Mouse (Mus musculus): ENCODE results near the gene Ppp1r14d.

Ppp1r14d gene

DNA sequence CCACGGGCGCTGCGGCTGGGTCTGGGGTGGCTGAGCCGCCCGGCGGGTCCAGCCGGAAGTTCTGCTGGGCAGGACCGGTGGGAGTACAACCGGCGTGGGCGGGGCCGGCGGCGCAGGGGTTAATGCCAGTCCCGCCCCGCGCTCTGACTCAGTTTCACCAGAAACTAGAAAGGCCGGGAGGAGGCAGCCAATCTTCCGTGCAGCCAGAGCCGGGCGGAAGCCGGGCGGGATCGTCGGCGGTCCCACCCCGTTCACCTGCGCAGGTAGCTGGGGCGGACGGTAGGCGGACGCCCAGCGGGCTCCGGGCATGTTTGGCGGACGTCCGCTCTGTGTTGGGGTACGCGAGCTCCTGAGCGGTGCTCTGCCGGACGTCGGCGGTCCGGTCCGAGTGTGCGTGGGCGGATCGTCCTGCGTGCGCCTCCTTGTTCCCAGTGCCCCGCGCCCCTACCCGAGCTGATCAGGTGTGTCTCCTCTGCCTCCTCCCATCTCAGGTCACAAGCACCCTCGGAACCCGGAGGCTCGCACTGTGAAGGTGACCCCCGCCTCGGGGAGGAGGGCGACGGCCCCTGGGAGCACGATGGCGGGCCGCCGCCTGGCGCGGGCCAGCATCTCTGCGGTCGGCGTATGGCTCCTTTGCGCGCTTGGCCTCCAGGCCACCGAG is 7.6 kb upstream of the Ppp1r14d start, which contains the start of gene Spint1:
Gene Spint1 (plus strand): TSS at position 153 of the 661 bp plus-strand sequence.
- in situ Hi-C loops (cut with MboI, MseI), result loop anchor here (10.0 kb wide), 1 partner anchor 983 kb away; the partner anchor contains the start of gene Fsip1

DNA sequence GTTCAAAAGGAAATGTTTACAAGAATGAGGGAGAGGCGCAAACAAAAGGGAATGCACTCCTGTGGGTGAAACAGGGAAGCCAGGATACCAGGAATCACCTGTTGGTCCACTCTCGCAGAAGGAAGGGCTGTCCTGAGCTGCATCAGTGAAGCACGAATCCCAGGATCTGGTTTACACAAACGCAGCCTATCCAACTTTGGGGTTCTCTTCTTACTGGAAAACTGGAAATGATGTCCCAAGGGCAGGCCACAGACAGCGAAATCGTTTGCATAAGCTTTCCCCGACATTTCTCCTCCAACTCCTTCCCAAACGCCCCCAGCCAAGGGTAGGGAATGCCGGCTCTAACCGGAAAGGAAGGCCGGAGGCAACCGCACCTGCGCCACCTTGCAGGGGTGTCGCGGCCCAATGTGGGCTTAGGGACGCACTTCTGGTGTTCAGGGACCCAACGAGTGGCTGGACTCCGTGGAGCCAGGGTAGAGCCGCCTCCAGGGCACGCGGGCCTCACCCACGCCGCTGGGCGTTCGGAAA is 7.0 kb upstream of the Ppp1r14d start:
- in situ Hi-C loops (cut with MboI, MseI), result loop anchor here (10.0 kb wide), 1 partner anchor 982 kb away; the partner anchor contains the start of gene Fsip1

DNA sequence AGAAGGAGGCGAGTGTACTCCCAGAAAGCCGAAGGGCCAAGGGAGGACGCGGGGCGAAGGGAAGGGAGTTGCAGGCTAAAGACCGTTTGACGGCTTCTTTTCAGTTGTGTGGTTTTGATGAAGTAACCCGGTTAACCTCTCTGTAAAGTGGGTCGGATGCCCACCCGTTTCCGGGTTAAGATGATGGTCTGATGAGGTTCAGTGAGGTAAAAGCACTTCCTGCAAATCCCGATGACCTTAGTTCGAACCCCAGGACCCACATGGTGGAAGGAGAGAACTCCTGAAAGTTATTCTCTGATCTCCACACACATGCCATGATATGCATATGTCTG is 20.6 kb downstream of the Ppp1r14d start:
- in situ Hi-C loops (cut with MboI, MseI), result loop anchor here (10.0 kb wide), 1 partner anchor 1214 kb away; no protein-coding TSS in a partner anchor

DNA sequence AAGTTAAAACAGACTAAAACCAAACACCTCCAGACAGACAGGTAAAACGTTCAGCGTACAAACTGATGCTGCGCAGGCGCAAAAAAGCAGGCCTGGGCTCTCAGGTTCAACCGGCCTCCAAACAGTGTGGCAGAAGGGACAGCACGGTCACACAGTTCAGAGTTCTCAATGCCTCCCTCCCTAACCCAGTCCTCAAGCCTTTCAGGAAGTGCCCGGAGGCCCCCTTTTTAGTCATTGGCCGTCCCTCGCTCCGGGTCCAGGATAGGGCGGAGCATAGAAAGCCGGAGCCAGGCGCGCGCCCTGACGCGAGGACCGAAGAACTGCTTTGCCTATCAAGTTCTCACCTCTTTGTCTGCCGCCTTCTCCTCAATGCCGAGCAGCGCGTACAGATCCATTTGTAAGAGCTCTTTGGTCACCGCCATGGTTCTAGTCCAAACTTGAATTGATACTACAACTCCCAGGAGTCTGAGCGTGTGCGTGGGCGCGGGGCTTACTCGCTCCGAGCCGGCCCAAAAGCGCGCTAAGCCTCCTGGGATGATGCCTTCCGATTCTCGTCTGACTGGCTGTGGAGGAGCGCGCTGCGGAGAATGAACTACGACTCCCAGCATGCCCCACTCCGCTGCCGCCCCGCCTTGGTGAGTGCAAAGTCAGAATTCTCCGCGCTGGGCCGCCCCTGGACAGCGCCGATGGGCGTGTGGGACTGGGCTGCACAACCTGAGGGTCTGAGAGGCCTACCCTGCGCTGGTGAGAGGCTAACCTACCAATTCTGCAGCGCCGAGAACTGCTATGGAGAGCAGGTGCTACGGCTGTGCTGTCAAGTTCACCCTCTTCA is 21.1 kb downstream of the Ppp1r14d start, which contains the start of the genes Zfyve19 and Dnajc17:
Gene Zfyve19 (plus strand): TSS at position 274 of the 832 bp plus-strand sequence.
Gene Dnajc17 (minus strand): TSS at position 452 of the 832 bp plus-strand sequence.
- in situ Hi-C loops (cut with MboI, MseI), result loop anchor here (10.0 kb wide), 1 partner anchor 1214 kb away; no protein-coding TSS in a partner anchor

DNA sequence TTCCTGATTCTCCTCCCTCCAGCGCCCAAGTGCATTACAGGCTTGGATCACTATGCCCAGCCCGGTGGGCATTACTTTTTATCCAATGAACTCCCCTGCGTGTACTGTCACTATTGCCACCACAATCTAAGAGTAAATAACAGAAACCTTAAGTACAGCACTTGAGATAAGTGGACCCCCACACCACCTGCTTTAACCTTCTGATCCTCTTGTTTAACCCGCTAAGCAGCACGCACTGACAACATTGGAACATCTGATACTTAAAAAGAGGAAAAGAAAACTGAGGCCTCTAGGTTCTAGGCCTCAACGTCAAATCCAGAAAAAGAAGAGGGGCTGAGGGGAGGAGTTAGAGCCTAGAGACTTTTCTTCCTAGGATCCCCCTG is 21.8 kb downstream of the Ppp1r14d start:
- in situ Hi-C loops (cut with MboI, MseI), result loop anchor here (10.0 kb wide), 1 partner anchor 1213 kb away; no protein-coding TSS in a partner anchor

DNA sequence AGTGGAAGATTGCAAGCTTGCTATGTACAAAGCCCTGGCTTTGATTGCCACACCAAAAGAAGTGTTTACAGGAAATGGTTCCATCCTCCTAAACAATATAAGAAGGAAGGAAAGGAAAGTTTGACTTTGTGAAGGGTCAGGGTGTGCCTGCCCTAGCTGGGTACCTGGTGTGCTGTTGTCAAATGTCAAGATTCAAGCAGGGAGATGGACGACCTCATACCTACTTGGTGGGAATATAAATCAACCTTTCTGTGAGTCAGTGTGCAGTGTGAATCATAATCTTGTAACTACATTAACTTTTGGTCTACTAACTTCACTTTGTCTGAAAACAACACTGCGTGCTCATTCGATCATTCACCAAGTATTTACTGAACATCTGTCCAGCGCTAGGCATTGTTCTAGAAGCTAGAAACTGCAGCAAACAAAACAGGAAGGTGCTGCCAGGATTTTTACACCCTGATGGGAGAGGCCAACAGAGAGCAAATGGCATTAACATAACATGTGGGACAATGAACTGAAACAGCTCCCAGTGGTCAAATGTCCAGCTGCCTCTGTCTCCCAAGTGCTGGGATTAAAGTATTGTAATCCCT is 25.7 kb downstream of the Ppp1r14d start:
- in situ Hi-C loops (cut with MboI, MseI), result loop anchor here (10.0 kb wide), 1 partner anchor 1209 kb away; no protein-coding TSS in a partner anchor

DNA sequence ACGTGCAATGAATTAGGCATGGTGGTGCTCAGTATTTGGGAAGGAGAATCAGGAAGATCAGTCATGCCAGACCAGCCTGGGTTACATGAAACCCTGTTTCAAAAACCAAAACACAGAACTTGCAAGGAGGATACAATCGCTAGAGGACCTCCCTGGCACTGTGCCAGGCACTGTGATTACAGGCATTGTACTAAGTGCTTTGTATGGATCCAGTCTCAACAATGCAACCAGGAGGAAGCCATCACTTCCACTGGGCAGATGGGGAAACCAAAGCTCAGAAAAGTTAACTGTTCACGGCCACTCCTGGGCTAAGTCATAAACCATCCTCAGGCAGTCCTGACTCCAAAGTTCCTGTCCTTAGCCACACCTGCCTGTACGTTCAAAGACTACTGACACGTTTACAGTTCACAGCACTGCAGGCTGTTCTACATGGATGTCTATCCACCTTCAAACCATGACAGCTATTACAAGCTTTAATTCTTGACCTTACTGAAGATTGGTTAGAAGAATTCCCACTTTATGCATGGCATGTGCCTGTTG is 26.7 kb downstream of the Ppp1r14d start:
- in situ Hi-C loops (cut with MboI, MseI), result loop anchor here (10.0 kb wide), 1 partner anchor 1208 kb away; no protein-coding TSS in a partner anchor

DNA sequence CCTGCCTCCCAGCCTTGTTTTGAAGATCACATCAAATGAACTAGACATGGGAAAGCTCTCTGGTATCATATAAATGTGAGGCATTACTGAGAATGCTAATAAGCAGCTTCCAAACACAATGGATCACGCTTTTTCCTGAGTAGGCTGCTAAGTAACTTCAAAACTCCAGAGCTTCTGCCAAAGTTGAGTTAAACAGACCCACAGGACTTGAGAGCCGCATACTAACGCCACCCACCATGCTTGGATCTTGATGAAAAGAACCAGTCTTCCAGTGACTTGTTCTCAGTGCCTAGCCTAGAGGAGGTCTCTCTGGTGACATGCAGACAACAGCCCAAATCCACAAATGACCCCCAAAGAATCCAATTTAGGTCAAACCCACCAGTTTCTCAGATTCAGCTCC is 30.8 kb downstream of the Ppp1r14d start:
- in situ Hi-C loops (cut with MboI, MseI), result no loop called here

DNA sequence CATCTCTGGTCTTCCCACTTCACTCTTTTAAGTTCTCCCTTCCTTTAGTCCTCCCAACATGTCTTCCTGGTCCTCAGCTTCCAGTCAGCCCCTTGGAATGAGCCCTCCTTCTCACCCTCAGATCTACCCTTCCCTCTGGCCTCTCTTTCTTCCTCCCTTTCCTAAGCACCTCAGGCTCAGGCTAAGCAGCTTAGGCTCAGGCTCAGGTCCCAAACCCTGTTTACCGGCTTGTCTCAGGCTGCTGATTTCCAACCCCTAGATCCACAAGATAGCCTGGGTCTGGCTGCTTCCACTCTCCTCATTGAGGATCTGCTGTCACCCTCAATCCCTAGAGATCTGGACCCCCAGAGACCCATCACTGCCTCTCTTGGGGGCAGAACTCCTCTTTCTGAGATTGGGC is 31.7 kb downstream of the Ppp1r14d start:
- in situ Hi-C loops (cut with MboI, MseI), result no loop called here

DNA sequence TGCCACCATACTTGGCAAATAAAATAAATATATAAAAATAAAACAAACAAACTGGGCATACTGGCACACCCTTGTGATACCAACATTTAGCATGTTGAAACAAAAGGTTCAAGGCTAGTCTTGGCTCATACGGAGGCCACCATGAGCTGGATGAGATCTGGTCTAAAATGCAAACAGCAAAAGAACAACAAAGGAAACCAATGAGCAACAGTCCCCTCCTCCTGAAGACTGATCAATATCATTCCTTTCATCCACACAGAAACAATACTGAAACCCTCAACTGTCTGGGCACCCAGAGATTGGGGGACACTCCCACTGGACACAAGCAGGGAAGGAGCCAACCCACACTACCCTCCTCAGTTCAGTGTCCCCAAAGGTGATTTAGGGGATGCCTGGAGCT is 32.2 kb downstream of the Ppp1r14d start:
- in situ Hi-C loops (cut with MboI, MseI), result no loop called here

DNA sequence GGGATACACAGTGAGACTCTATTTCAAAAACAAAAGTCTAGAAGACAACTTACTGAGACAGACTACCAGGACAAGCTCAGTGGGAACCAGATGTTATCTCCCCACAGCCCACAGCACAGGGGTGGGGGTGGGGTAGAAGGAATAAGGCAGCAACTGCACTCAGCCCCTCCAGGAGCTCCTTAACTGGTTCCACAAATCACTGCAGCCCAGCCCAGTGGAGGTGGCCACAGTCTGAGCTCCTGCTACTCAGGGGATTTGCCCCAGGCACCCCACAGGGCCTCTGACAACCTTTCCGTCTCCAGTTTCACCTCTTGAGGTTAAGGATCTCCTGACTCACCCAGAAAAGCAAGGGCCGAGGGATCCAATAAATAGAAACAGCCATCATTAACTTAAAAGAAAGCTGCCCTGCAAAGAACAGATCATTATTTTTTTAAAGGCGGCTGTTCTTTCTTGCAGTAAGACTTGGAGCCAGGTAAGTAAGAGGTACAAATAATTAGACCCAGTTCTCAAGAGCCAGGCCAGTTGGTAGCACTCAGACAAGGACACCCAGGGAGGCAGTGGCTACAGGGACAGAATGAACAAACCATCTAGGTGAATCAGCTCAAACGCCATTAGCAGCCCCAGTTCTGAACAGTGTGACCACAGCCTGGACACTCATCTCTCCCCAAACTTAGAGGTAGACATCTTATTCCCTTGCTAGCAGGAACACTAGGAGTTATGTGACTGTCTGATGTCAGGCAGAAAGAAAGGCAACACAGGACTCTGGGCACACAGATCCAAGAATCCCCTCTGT is 33.2 kb downstream of the Ppp1r14d start:
- in situ Hi-C loops (cut with MboI, MseI), result no loop called here

DNA sequence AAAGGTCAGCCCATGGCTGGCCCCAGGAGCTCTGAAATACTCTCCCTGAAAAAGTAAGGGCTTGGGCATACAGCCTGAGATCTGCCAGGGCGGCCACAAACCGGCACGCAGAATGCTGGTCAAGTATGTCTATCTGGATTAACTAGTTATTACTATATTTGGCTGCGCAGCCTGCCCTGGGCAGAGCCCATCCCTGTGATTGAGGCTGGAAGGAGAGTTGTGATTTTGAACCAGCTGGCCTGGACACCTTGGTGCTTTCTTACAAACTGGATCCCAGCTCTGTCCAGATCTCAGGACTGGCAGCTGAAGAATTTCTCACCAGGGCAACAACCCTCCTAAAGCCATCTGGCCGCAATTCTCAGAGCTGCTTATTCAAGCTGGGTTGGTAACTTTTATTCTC is 35.6 kb downstream of the Ppp1r14d start:
- in situ Hi-C loops (cut with MboI, MseI), result no loop called here

DNA sequence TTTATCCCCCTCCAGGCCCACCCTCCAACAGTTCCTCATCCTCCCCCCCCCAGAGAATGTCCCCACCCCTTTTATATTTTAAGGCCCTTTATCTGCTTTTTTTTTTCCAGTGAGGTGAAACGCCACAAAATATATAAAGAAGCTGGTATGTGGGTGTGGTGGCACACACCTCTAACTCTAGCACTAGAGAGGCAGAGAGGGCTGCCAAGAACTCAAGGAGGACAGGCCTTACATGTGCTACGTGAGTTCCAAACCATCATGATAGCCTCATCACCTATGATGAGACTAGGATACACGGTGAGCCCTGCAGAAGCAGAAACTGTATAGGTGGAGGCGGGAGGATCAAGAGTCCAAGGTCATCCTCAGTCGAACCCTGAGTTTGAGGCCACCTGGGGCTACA is 38.7 kb downstream of the Ppp1r14d start:
- in situ Hi-C loops (cut with MboI, MseI), result no loop called here

DNA sequence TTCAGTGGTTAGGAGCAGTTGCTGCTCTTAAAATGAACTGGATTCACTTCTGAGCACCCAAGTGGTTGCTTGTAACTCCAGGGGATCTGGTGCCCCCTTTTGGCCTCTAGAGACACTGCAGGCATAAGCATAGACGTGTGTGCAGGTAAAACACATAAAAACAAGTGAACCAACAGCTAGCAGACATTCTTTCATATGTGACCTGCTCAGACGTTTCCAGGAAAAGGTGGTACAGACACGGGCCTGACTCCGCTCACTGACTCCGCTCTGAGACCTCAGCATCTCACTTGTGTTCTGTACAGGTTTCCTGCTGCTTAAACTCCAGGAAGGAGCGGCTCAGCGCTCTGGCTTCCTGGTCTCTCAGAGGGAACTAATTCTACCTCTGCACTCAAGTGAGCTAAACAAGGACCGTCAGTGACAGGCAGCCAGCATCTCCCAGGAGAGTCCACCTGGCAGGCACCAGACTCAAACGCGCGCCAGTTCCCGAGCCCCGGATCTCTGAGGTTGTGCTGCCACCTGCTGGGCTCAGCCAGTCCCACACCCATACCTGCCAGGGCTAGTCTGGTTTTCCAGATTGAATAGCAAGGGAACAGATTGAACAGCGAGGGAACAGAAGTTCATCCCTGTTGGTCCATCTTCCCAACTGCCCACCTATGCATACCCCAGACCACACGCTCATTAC is 40.5 kb downstream of the Ppp1r14d start:
- in situ Hi-C loops (cut with MboI, MseI), result loop anchor here (5.0 kb wide), 1 partner anchor 42 kb away; no protein-coding TSS in a partner anchor

DNA sequence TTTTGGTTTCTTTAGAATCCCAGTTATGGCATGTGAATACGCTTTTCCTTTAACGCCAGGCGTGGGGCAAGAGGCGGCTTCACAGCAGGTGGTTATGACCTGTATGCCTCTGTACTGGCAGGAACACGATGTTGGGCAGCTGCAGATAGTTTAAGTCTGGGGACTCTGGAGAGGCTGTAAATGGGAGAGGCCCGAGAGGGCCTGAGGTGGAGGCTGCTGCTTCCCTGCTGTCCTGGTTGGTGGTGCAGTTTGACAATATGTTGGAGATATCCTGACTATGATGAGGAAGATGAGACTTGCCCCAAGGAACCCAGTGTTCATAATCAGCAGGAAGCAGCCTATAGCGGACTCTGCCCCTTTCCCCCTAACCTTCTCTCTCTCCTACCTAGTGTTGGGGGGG is 46.8 kb downstream of the Ppp1r14d start:
- in situ Hi-C loops (cut with MboI, MseI), result no loop called here

DNA sequence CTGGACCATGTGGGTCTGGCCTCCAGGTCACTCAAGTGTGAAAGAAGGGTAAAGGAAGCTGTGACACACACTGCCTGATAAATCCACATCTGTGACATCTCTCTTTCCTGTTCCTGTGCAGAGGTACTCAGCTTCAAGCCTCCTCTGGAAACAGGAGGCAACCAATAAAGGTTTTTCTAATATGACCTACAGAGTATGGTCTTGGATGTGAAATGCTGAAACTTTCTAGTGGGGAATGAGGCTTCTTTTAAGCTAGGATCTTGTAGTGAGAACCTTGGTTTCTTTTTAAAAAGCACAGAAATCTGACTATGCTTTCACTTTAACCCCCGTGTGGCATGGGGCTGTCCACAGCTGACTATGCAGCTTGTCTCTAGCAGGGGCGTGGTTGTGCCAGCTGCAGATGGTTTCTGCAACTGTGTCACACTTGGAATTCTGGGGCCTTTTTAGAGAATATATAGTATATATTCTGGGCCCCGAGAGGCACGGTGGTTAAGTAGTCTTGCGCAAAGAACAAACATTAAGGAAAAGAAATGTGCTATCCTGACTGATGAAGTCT is 52.2 kb downstream of the Ppp1r14d start:
- in situ Hi-C loops (cut with MboI, MseI), result no loop called here

DNA sequence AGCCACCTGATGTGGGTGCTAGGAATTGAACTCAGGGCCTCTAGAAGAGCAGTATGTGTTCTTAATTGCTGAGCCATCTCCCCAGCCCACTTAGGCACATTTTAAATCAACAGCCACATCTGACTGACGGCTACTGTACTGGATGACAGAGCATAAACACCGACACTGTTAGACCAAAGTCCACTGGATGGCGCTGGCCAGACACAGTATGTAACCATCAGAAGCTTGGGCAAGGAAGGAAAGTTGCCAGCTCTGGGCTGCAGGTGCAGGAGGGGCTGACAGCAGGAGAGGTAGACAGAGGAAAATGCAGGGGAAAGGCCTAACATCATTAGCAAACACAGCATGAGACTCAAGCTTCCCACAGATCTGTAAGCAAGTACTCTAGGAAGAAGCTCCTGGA is 52.9 kb downstream of the Ppp1r14d start:
- in situ Hi-C loops (cut with MboI, MseI), result no loop called here

DNA sequence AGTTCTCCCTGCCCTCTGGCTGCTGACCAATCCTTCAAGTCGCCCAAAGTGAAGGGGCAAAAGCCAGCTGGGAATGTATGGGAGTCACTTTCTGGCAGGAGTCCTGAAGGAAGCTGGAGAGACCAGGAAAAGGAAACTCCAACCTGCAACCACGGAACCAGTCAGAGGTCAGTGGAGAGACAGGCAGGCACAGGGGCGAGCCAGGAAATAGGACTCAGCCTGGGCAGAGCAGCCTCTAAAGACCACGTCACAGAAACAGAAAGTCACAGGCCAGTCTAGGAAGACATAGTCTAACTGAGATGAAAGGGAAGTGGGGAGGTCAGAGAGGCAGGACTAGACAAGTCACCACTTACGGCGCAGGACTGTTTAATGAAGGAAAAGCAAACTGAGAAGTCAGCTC is 54.1 kb downstream of the Ppp1r14d start:
- in situ Hi-C loops (cut with MboI, MseI), result no loop called here

DNA sequence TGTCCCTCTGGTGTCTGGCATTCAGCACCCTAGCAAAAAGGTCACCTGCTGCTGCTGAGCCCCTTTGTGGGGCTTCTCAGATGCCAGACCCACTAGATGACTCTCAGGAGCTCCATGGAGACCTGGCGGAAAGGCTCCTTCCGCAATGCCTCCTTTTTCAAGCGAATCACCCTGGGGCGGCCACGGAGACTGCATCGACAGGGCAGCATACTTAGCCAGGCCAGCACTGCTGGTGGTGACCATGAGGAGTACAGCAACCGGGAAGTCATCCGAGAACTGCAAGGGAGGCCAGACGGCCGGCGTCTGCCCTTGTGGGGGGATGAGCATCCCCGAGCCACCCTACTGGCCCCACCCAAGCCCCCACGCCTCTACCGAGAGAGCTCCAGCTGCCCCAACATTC is 54.8 kb downstream of the Ppp1r14d start:
- in situ Hi-C loops (cut with MboI, MseI), result no loop called here
